Mouse (Mus musculus) gastrocnemius, postnatal 14 days (tissue): ENCODE data around the gene Psph. TPM values are rescaled to one million over a fixed set of nuclear protein-coding genes. Genes with fewer than 3 reads are reported as not detected.
A peak's percentile ranks its signal among the peaks of the same experiment; 100 is the strongest.
"Not testable (repeated sequence)": the region's sequence is repeated elsewhere in the genome, so short reads cannot be mapped to it uniquely, and the experiment has no call there.

Experiments used
- DNase-seq: peaks from one replicate; pipeline ENCODE4 v3.0.0; 2021; ENCODE audit warnings: mixed read lengths
- intact Hi-C: fragments of 180-260 bp; cut with DNase I; formaldehyde crosslinking; loops from one replicate; pipeline ENCODE4 v1.15.1; 2025; ENCODE audit warnings: low total_unique reads
- long read RNA-seq, 2 experiments: library from polyadenylated mRNA; stranded (forward); transcript quantifications; one replicate each; pipeline ENCODE4 v2.0.0; 2021
- total RNA-seq, 2 experiments: library from RNA; stranded (reverse); gene quantifications; 2 replicates each; pipeline ENCODE4 v1.2.3; 2021

Gene Psph
- 10 to 100 TPM; 13.0 to 16.2 TPM for total RNA-seq
- long read RNA-seq, experiment 1, partial matches to known transcripts = 6 of 26 reads
- long read RNA-seq, experiment 1, other reads (novel, unspliced or antisense) = 17 of 26 reads
- long read RNA-seq, experiment 2, partial matches to known transcripts = 9 of 23 reads
- long read RNA-seq, experiment 2, other reads (novel, unspliced or antisense) = 11 of 23 reads

DNA sequence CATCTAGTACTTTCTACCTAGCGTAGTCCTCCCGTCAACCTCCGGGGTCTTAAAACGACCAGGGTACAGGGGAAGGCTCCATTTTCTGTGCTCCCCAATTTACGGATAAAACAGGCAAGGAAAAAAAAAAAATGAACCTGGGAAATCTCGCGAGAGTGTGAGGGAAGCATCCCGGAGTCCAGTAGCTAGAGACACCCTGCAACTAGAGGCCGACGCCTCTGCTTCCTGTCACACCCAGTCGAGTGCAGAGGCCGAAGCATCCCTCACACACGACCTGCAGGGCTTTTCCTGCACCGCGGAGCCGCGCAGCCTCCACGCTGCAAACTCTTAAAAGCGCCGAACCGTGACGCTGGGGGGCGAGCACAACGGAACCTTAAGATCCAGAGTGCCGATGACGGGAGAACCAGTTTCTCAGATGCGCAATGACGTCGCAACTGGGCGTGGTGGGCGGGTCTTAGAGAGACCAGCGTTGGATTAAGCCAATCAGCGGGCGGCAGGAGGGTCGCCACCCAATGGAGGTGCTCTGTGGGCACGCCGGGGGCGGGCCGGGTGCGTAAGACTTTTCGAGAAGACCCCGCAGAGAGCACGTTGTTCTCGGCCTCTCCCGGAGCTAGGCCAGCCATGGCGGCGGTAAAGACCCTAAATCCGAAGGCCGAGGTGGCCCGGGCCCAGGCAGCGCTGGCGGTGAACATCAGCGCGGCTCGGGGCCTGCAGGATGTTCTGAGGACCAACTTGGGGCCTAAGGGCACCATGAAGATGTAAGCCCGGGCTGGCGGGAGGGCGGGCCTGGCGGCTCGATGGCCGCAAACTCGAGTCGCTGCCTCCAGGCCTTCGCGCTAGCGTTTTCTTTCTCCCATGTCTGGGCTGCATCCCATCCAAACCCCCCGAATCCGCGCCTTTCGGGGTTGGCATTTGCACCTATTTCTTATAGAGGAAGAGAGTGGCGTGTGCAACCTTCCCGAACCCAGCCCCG, at the start of gene Psph:
Gene Psph (minus strand): TSS at position 632 of the 973 bp plus-strand sequence.
- DNase-seq = peak; percentile 97
- intact Hi-C loops = no loop called here

- intact Hi-C loops, DNase-seq: not testable (repeated sequence)
These were observed 3.3 kb upstream of the Psph start for GRCm38 (mm10) chr5:129790591-129790990.

DNA sequence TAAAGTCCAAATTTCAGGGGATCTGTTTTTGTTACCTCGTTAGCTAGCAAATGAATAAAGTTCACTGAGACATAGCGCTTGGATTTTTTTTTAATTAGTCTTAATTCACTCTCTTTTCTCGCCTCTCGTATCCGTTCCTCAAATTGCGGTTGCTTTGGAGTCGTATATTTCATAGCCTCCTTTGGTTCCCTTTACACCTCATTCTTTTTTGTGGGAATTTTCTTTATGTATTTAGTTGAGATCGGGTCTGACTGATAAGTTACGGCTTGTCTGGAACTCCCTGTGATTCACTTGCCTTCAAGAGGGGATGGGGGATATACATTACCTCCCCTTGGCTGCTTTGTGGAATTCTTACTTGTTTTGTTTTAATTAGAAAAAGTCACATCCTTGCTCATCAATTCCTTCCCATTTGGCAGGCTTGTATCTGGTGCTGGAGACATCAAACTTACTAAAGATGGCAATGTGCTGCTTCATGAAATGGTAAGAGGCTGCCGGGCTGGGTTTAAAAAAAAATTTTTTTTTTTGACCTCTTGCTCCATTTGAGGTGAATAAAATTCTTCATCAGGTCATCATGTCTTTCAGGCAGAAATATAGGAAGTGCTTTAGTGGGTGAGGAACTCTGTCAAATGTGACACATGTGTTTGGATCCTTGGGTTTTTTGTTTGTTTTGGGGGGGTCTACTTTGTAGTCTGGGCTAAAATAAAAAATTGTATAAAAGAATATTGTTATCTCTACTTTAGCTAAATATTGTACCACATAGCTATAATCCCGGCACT, 757 bp upstream of the Psph start:
- intact Hi-C loops = no loop called here
- no peak for DNase-seq

GRCm38 (mm10) chr5:129786161-129786560, 1.1 kb downstream of the Psph start:
- DNase-seq = no peak
- intact Hi-C loops = no loop called here

DNA sequence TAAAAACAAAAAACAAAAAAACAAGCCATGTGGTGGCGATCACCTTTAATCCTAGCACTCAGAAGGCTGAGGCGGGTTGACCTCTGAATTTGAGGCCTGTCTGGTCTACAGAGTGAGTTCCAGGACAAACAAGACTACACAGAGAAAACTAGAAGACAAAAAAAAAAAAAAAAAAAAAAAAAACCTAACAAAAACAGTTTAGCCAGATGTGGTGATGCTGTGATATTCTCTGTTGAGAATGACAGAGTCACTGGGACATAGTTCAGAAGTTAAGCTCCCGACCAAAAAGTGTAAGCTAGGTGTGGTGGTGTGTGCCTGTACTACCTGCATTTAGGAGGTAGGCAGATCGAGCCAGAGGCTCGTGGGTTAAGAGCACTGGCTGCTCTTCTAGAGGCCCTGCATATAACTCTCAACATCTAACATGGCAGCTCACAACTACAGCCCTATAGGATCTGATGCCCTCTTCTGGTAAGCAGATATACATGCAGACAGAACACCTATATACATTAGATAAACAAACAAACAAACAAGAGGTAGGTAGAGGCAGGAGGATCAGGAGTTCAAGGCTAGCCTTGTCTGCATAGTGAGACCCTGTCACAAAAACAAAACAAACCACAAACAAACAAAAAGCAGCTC, 1.9 kb downstream of the Psph start:
- no peak for DNase-seq
- intact Hi-C loops = no loop called here

DNA sequence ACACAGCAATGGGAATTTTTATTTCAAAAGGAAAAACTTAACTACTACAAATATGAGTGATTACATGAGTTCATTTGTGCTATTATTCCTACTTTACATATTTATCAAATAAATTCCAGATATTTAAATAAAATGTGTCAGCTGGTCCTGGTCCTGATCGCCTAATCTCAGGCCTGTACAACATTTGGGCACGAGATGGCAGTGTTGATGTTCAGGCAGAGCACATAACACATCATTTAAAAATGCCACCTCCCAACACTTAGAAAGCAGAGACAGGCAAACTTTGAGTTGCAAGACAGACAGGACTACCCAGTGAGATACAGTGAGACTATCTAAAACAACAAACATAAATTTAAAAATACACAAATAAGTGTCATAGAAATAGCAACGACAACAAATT, 5.0 kb downstream of the Psph start:
- DNase-seq = no peak
- intact Hi-C loops = no loop called here

DNA sequence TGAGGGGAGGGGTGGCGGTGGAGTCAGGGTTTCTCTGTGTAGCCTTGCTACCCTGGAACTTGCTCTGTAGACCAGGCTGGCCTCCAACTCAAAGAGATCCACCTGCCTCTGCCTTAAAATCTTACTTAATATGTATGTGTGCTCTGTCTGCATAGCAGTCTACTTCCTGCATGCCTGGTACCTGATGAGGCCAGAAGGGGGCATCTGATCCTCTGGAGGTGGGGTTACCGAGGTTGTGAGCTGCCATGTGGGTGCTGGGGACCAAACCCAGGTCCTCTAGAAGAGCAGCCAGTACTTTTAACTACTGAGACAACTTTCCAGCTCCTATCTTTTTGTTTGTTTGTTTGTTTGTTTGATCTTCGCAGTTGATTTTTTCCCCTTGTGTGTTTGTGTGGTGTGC, 7.1 kb downstream of the Psph start:
- intact Hi-C loops = no loop called here
- DNase-seq = no peak

DNA sequence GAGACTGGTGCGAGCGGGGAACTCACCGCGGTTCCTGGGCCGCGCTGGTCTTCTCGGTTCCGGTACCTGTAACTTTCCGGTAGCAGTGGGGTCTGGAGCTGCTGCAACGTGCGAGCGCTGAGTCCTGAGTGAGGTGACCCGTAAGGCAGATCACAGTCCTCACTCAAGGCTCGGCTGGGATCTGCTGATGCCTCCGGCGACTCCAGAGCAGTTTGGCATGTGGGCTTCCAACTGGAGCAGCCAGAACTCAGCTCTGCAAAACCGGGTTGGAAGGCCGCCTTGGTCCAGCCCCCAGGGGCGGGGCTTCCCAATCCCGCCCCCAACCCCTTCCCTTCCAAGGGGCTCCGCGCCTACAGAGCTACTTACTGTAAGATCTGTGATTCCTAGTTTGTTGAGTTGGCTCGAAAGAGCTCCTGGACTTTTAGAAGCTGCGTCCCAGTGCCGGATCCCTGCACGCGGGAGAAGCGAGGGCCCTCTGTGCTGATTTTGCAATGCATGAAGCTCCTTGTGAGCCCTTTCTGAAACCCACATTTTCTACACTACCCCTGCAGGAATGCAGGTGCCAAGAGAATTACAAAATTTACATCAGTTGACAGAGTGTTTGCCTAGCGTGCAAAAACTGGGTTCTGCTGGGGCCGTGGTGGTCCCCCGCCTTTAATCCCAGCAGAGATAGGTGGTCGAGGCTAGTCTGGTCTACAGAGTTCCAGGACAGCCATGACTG, 8.1 kb downstream of the Psph start:
- peak; percentile 87 for DNase-seq
- intact Hi-C loops = no loop called here

DNA sequence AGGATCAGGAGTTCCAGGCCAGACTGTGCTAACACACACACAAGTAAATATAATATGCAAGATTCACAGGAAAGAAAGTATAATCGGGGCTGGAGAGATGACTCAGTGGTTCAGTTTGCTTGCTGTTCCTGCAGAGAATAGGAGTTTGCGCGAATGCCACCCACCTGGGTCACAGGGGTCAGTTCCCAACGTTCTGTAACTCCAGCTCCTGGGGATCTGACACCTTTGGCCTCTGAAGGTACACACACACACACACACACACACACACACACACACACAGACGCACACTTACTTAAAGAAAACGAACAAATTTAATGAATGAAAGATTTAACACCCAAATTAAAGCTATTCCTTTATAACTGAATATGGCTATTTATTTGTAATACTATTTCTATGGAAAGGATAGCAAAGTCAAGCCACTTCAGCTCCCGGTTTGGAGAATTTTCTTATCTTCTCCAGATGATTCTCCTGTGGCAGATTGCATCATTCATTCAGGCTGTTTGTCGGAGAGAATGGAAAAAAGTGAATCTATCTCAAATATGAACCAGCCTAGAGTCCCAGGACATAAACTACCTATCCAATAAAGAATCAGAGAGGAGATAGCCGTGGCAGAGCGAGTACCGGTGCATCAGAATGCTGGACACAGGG, 8.8 kb downstream of the Psph start:
- no peak for DNase-seq
- intact Hi-C loops = no loop called here

GRCm38 (mm10) chr5:129774661-129775060, 12.6 kb downstream of the Psph start:
- intact Hi-C loops = no loop called here

DNA sequence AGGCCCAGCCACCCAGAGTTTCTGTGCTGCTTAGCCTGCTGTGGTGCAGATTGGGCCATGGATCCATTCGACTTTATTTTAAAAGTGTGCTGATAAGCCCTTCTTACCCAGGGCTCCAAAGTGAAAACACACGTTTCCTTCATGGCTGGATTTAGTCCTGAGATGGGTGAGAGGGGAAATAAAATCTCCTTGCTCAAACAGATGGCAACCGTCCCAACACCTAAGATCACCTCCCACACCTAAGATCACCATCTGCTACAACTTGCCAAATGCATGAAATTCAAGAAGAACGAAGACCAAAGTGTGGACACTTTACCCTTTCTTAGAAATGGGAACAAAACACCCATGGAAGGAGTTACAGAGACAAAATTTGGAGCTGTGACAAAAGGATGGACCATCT, 13.9 kb downstream of the Psph start:
- DNase-seq, intact Hi-C loops: not testable (repeated sequence)

More at GRCm38 (mm10) chr5:129774661-129775060, 12.6 kb downstream of the Psph start:
- DNase-seq = no peak

DNA sequence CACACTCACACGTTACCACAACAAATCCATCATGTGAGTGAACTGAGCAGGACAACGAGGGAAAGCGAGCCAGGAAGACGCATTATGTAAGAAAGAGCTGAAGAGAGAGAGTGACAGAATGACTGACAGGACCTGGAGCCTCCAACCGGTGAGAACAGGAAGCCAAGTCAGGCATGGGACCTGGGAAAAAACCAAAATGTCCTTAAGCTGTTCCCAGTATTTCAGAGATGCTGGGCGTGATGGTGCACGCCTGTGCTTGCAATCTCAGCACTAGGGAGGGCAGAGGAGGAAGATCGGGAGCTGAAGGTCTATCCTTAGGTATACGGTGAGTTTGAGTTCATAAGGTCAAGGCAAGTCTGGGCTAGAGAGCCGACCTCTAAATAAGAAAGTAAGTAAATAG, 14.8 kb downstream of the Psph start:
- no peak for DNase-seq
- intact Hi-C loops = no loop called here

GRCm38 (mm10) chr5:129770443-129771355, 16.6 kb downstream of the Psph start:
- intact Hi-C loops = no loop called here
- no peak for DNase-seq

DNA sequence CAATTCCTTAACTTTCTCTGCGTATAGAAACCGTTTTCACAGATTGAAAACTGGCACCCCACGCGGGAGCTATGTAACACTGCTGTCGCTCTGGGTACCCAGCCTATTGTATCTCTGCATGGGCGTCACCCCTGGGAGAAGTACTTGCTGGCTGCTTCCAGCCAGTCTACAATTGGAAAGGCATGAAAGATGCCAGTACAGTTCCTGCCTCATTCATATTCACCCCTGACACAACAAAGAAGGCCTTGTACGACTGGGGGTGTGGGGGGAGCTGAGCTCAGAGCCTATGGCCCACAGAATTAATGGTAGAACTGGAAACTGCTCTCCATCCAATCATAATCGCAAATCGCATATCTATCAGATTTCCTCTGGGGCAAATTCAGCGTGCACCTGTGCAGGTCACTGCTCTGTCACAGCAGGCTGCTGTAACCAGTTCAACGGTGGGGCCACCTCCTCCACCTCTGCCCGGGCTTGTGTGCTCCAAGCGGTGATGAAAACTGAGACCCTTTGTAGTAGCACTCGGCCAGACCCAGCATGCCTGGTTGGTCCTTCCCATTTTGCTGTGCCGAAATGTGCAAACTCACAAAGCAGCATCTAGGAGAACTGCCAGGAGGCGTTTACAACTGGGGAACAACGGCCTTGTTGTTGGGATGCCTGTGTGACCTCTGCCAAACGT, 25.2 kb downstream of the Psph start:
- no peak for DNase-seq
- intact Hi-C loops = no loop called here

- DNase-seq = no peak
These were observed 27.2 kb downstream of the Psph start for GRCm38 (mm10) chr5:129759929-129760480.

DNA sequence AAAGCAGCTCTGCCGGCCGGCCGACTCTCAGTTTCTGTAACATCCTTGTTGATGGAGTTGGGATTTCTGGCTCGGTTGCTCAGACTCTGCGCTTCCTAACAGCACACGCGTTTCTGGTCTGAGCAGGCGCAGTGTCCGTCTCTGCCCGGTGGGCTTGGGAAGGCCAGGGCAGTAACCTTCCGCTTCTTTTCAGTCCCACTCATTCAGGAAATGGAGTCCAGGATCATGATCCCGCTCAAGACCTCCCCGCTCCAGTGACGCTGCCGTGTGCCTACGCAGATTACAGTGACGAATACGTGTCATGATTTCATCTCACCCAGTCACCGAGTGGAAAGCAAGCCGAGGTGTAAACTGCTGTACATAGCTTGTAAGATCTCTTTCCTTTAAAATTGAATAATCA, 30.4 kb downstream of the Psph start:
- intact Hi-C loops = no loop called here
- DNase-seq = no peak

More at GRCm38 (mm10) chr5:129759929-129760480, 27.2 kb downstream of the Psph start:
- intact Hi-C loops = no loop called here

DNA sequence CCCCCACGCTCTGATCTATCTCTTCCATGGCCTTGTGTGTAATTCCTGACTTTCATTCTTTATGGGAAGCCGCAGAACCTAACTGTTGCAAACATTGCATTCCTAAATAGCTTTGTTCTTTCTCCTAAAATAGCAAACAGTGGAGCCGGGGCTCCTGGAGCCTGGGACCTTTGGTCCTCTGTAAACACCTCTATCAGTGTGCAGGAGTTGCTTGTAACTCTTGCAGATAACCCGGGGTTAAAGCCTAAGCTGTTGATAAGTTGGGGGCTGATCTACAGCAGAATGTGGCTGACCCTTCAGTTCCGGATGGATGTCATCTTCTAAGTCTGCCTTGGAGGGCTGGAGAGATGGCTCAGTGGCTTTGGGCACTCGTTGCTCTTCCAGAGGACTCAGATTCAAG, 43.2 kb downstream of the Psph start:
- no peak for DNase-seq
- intact Hi-C loops = loop anchor here (10.0 kb wide), 1 partner anchor 139 kb away; no protein-coding TSS in a partner anchor
